Mouse (Mus musculus): ENCODE data around the gene Unc5c. TPM values are rescaled to one million over a fixed set of nuclear protein-coding genes. Genes with fewer than 3 reads are reported as not detected.

Unc5c gene
- polyA plus RNA-seq, 2 experiments: 11.9 to 12.5 TPM

DNA sequence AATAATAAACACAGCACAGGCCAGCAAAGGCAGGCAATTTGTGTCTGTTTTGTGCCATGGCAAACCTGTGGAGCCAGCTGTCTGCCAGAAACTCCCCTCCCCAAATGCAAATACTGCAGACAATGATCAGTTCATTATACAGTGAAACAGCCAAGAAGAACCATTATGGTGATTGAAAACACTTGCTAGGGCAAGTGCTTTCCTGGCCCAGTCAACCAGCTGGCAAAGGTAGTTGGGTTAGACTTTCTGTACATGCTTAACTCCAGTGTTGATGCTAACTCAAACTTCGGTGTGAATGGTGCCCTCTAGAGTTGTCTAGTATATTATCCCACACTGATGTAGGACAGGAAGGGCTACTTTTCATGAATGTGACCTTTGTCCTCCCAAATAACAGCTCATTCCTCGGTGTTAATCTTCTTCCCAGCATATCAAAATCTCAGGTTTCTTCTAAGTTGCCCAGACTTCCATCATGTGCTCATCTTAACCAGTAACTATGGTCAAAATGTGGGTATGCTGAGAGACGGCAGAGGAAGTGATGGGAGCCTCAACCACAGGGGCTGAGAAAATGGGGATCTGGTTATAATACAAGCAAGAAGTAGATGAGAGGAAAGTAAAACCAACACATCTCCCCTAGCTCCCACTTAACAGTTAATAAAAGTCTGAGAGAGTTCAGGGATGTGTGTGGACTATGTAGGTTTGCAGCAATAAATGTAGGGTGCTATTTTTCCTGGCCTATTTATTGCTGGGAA lies 194.2 kb downstream of the Unc5c start:
- ATAC-seq (ENCODE audit: low FRiP score, low read depth) (peak; percentile 30; the same call in 1 of the 2 replicates), DNase-seq (ENCODE audit: low spot score) (no peak)
- Histone ChIP-seq H3K9ac (ENCODE audit: low read depth, low read length, severe bottlenecking) (no peak overlapping the region), H3K4me1 (ENCODE audit: control insufficient read depth, insufficient read depth, low read length) (peaks cover 19% of the 10 kb centered on the region), H3K36me3 (ENCODE audit: control insufficient read depth, insufficient read depth, low read length) (no peaks in the 10 kb centered on the region), H3K4me3 (replicated peaks; ENCODE audit: low read length) (no peak overlapping the region), H3K4me2 (replicated peaks; ENCODE audit: low read depth, low read length, severe bottlenecking) (no peak overlapping the region), H3K9me3 (ENCODE audit: control insufficient read depth, low read length) (no peaks in the 10 kb centered on the region), H3K27ac (replicated peaks; ENCODE audit: low read depth, low read length) (no peak overlapping the region), H3K27me3 (ENCODE audit: control insufficient read depth, insufficient read depth, low read length) (no peaks in the 10 kb centered on the region)
- WGBS: 39% methylated on average over 3 of the region's 3 CpGs
- TF ChIP-seq POLR2A (IDR thresholded peaks at IDR 0.05; ENCODE audit: borderline replicate concordance, extremely low read depth, insufficient read depth, insufficient read length): no peak

- Histone ChIP-seq H3K9me3 (ENCODE audit: control insufficient read depth, low read length) (no peaks in the 10 kb centered on the region), H3K36me3 (ENCODE audit: control insufficient read depth, insufficient read depth, low read length) (no peaks in the 10 kb centered on the region), H3K9ac (ENCODE audit: low read depth, low read length, severe bottlenecking) (no peak overlapping the region), H3K4me3 (replicated peaks; ENCODE audit: low read length) (no peak overlapping the region), H3K4me2 (replicated peaks; ENCODE audit: low read depth, low read length, severe bottlenecking) (no peak overlapping the region; the same call in 1 of the 2 replicates), H3K4me1 (ENCODE audit: control insufficient read depth, insufficient read depth, low read length) (peaks cover 19% of the 10 kb centered on the region), H3K27me3 (ENCODE audit: control insufficient read depth, insufficient read depth, low read length) (no peaks in the 10 kb centered on the region), H3K27ac (replicated peaks; ENCODE audit: low read depth, low read length) (no peak overlapping the region)
- ATAC-seq (ENCODE audit: low FRiP score, low read depth): peak; percentile 72; the same call in 1 of the 2 replicates
- WGBS: 40% methylated on average over 15 of the region's 15 CpGs
- TF ChIP-seq POLR2A (IDR thresholded peaks at IDR 0.05; ENCODE audit: borderline replicate concordance, extremely low read depth, insufficient read depth, insufficient read length): no peak
- no peak for DNase-seq (ENCODE audit: low spot score)
Measured at GRCm38 (mm10) chr3:141660065-141661062, 195.3 kb downstream of the Unc5c start.

DNA sequence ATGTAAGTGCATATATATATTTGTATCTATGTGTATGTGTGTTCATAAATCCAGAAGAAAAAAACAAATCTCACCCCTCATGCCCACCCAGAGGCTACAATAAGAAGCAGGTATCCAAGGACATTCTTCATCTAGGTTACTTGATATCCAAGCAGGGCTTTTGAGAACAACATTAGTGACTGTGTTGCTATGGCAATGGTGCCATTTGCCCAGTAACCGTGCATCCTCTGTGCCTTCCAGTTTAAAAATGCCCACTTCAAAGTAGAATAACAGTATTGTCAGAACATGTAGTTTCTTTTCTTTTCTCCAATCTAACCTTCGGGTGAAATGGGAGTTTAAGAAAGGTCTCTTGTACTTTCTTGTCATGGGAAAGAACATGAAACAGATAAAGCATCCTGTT lies 224.1 kb downstream of the Unc5c start:
- Histone ChIP-seq H3K36me3 (ENCODE audit: control insufficient read depth, insufficient read depth, low read length) (no peaks in the 10 kb centered on the region), H3K4me2 (replicated peaks; ENCODE audit: low read depth, low read length, severe bottlenecking) (no peak overlapping the region), H3K27me3 (ENCODE audit: control insufficient read depth, insufficient read depth, low read length) (no peaks in the 10 kb centered on the region), H3K9me3 (ENCODE audit: control insufficient read depth, low read length) (no peaks in the 10 kb centered on the region), H3K4me1 (ENCODE audit: control insufficient read depth, insufficient read depth, low read length) (0 out of 2 replicates have a peak, but pooled peaks cover 3% of the 10 kb centered on the region), H3K9ac (ENCODE audit: low read depth, low read length, severe bottlenecking) (no peak overlapping the region), H3K4me3 (replicated peaks; ENCODE audit: low read length) (no peak overlapping the region), H3K27ac (replicated peaks; ENCODE audit: low read depth, low read length) (no peak overlapping the region)
- TF ChIP-seq POLR2A (IDR thresholded peaks at IDR 0.05; ENCODE audit: borderline replicate concordance, extremely low read depth, insufficient read depth, insufficient read length): no peak
- DNase-seq (ENCODE audit: low spot score) (no peak), ATAC-seq (ENCODE audit: low FRiP score, low read depth) (no peak)
- WGBS: 79% methylated on average over 2 of the region's 2 CpGs

GRCm38 (mm10) chr3:141690676-141691075 lies 225.7 kb downstream of the Unc5c start:
- TF ChIP-seq POLR2A (IDR thresholded peaks at IDR 0.05; ENCODE audit: borderline replicate concordance, extremely low read depth, insufficient read depth, insufficient read length): no peak
- Histone ChIP-seq H3K4me3 (replicated peaks; ENCODE audit: low read length) (no peak overlapping the region), H3K4me1 (ENCODE audit: control insufficient read depth, insufficient read depth, low read length) (0 out of 2 replicates have a peak, but pooled peaks cover 3% of the 10 kb centered on the region), H3K9me3 (ENCODE audit: control insufficient read depth, low read length) (no peaks in the 10 kb centered on the region), H3K27me3 (ENCODE audit: control insufficient read depth, insufficient read depth, low read length) (no peaks in the 10 kb centered on the region), H3K9ac (ENCODE audit: low read depth, low read length, severe bottlenecking) (no peak overlapping the region), H3K4me2 (replicated peaks; ENCODE audit: low read depth, low read length, severe bottlenecking) (no peak overlapping the region), H3K27ac (replicated peaks; ENCODE audit: low read depth, low read length) (no peak overlapping the region), H3K36me3 (ENCODE audit: control insufficient read depth, insufficient read depth, low read length) (no peaks in the 10 kb centered on the region)
- no peak for ATAC-seq (ENCODE audit: low FRiP score, low read depth)
- DNase-seq (ENCODE audit: low spot score): no peak
- WGBS: 76% methylated on average over 1 of the region's 1 CpGs

DNA sequence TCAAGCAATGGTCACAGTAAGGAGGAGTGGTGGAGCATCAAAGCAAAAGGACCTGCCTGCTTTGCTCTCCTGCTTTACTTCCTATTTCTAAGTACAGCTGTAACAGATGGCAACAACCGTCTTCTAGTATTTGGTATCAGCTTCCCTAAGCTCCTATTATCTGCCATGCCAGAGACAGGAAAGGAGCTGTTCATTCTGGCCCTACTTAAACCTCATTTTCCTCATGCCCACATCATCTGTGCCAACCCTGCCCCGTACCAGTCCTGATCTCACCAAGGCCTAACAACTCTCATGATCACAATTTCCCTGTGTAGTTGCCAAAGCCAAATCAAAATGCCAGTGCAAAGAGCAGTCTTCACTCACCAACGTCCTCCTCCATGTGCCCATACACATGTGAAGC lies 226.4 kb downstream of the Unc5c start:
- no peak for DNase-seq (ENCODE audit: low spot score)
- Histone ChIP-seq H3K36me3 (ENCODE audit: control insufficient read depth, insufficient read depth, low read length) (no peaks in the 10 kb centered on the region), H3K4me2 (replicated peaks; ENCODE audit: low read depth, low read length, severe bottlenecking) (no peak overlapping the region), H3K9me3 (ENCODE audit: control insufficient read depth, low read length) (no peaks in the 10 kb centered on the region), H3K27ac (replicated peaks; ENCODE audit: low read depth, low read length) (no peak overlapping the region), H3K4me3 (replicated peaks; ENCODE audit: low read length) (no peak overlapping the region), H3K9ac (ENCODE audit: low read depth, low read length, severe bottlenecking) (no peak overlapping the region), H3K4me1 (ENCODE audit: control insufficient read depth, insufficient read depth, low read length) (0 out of 2 replicates have a peak, but pooled peaks cover 3% of the 10 kb centered on the region), H3K27me3 (ENCODE audit: control insufficient read depth, insufficient read depth, low read length) (no peaks in the 10 kb centered on the region)
- ATAC-seq (ENCODE audit: low FRiP score, low read depth): no peak
- 78% methylated on average over 3 of the region's 3 CpGs for WGBS
- TF ChIP-seq POLR2A (IDR thresholded peaks at IDR 0.05; ENCODE audit: borderline replicate concordance, extremely low read depth, insufficient read depth, insufficient read length): no peak
